Mouse (Mus musculus): ENCODE measurements around the gene Hist1h1a.

DNA sequence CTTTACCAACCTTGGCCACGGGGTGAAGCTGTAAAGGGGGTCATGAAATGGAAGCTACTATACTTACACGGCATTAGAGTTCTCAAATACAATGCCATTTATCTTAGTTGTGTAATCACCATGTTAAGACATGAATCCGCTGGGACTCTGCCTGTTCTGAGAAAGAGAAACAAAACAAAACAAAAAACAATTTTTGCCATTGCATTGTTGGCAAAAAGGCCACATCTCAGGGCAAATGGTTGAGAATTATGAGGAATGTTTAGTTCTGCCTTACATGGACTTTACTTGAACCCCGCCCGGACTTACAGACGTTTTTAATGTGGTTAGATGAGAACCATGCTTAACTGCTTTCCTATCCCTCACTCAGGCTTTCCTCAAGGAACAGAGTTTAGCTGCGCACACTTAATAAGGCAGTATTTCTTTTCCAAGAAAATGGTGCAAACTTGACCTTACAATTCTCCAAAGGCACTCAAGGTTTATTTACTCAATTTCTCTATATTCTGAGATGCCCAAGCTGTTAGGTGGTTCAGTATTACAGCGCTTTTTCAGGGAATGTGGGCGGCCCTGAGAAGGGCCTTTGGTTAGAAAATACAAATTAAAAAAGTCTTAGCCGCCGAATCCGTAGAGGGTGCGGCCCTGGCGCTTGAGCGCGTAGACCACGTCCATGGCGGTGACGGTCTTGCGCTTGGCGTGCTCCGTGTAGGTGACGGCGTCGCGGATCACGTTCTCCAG lies 3.1 kb upstream of the Hist1h1a start:
- TF ChIP-seq POLR2A (IDR thresholded peaks at IDR 0.05; ENCODE audit: insufficient read depth, low read depth, low read length) (no peak), CTCF (IDR thresholded peaks at IDR 0.05; ENCODE audit: insufficient read depth, low read depth, low read length) (no peak)

Data from olfactory bulb, adult 2 months (tissue).